Mouse (Mus musculus) layer of hippocampus, adult 6 months (tissue): ENCODE data around the gene Birc6. TPM values are rescaled to one million over a fixed set of nuclear protein-coding genes. Genes with fewer than 3 reads are reported as not detected.

ENCODE experiments used
- long read RNA-seq, 2 experiments: library from polyadenylated mRNA; unstranded; transcript quantifications; one replicate each; pipeline ENCODE4 v2.0.0; 2019 to 2020
- polyA plus RNA-seq: library from polyadenylated mRNA; unstranded; fragments of <200 nt; fragmentation: Nextera tagmentation; gene quantifications from 2 replicates; pipeline ENCODE4 v1.2.3, GENCODE M21; 2021

Birc6 gene
- 92.0 and 121 TPM in 2 replicates for polyA plus RNA-seq
- long read RNA-seq, experiment 1, partial matches to known transcripts, result 32 of 74 reads
- long read RNA-seq, experiment 1, other reads (novel, unspliced or antisense), result 42 of 74 reads
- long read RNA-seq, experiment 2, partial matches to known transcripts, result 28 of 38 reads
- long read RNA-seq, experiment 2, other reads (novel, unspliced or antisense), result 10 of 38 reads

GRCm38 (mm10) chr17:74527729-74528607 lies at the start of gene Birc6:
TSS of gene Birc6 (plus strand) at chr17:74528295.

GRCm38 (mm10) chr17:74489024-74489900 lies 38.8 kb upstream of the Birc6 start, which contains the start of gene Yipf4:
TSS of gene Yipf4 (plus strand) at chr17:74489493.

GRCm38 (mm10) chr17:74717618-74718151 lies 189.6 kb downstream of the Birc6 start, which contains the start of gene Ttc27:
TSS of gene Ttc27 (plus strand) at chr17:74717732.

Other genes with a start within 250 kb of the Birc6 start
- gene Memo1, start 232.8 kb upstream of the Birc6 start, polyA plus RNA-seq, result 27.8 and 29.9 TPM in 2 replicates
- gene Dpy30, start 204.4 kb upstream of the Birc6 start, polyA plus RNA-seq, result 117 and 123 TPM in 2 replicates
- gene Spast, start 189.3 kb upstream of the Birc6 start, polyA plus RNA-seq, result 4.6 and 4.7 TPM in 2 replicates
- gene Slc30a6, start 132.7 kb upstream of the Birc6 start, polyA plus RNA-seq, result 16.6 and 18.4 TPM in 2 replicates
- 0.18 TPM in 2 replicates for gene Nlrc4, start 69.2 kb upstream of the Birc6 start, polyA plus RNA-seq
- 85.2 and 88.8 TPM in 2 replicates for gene Yipf4, start 38.8 kb upstream of the Birc6 start, polyA plus RNA-seq
- 12.6 and 13.1 TPM in 2 replicates for gene Ttc27, start 189.4 kb downstream of the Birc6 start, polyA plus RNA-seq